Mouse (Mus musculus) lung, postnatal 0 days (tissue): ENCODE results near the gene Allc. TPM values are rescaled to one million over a fixed set of nuclear protein-coding genes. Genes with fewer than 3 reads are reported as not detected.

ENCODE experiments used
- ATAC-seq: fragments of 200-750 bp; cut with Nextera tagmentation; 2 replicates; pipeline ENCODE4 v1.8.0; 2017; ENCODE audit warnings: moderate library complexity
- DNase-seq: peaks from one replicate; pipeline ENCODE4 v3.0.0-alpha.2; 2016; ENCODE audit warnings: low spot score
- H3K27ac ChIP-seq: fragments of 300-500 bp; sonication (generic); 2 replicates; pipeline ENCODE4 v1.5.1; 2014; ENCODE audit warnings: antibody characterized with exemption, mild to moderate bottlenecking, low read length, mixed read lengths
- H3K27me3 ChIP-seq: fragments of 300-500 bp; sonication (generic); replicated peaks from 2 replicates; pipeline ENCODE4 v1.6.1; 2014; ENCODE audit warnings: low read length, mixed read lengths; ENCODE audit not compliant: insufficient read depth
- H3K36me3 ChIP-seq: fragments of 300-500 bp; sonication (generic); 2 replicates; pipeline ENCODE4 v1.6.1; 2014; ENCODE audit warnings: low read length, mixed read lengths; ENCODE audit not compliant: insufficient read depth
- H3K4me1 ChIP-seq: fragments of 300-500 bp; sonication (generic); 2 replicates; pipeline ENCODE4 v1.6.1; 2014; ENCODE audit warnings: antibody characterized with exemption, low read depth, low read length, mixed read lengths; ENCODE audit not compliant: insufficient read depth
- H3K4me2 ChIP-seq: fragments of 300-500 bp; sonication (generic); replicated peaks from 2 replicates; pipeline ENCODE4 v1.6.1; 2014; ENCODE audit warnings: low read depth, mild to moderate bottlenecking, low read length, moderate library complexity, mixed read lengths
- H3K4me3 ChIP-seq: fragments of 300-500 bp; sonication (generic); 2 replicates; pipeline ENCODE4 v1.5.1; 2014; ENCODE audit warnings: low read depth, low read length
- H3K9ac ChIP-seq: fragments of 300-500 bp; sonication (generic); replicated peaks from 2 replicates; pipeline ENCODE4 v1.6.1; 2014; ENCODE audit warnings: low read depth, mild to moderate bottlenecking
- H3K9me3 ChIP-seq: fragments of 300-500 bp; sonication (generic); 2 replicates; pipeline ENCODE4 v1.6.1; 2016; ENCODE audit warnings: low read length, mixed read lengths
- CTCF ChIP-seq: IDR thresholded peaks from 2 replicates; pipeline ENCODE4 v1.5.1; 2016; ENCODE audit warnings: antibody characterized with exemption, mild to moderate bottlenecking
- EP300 ChIP-seq: IDR thresholded peaks from 2 replicates; pipeline ENCODE4 v1.6.1; 2016; ENCODE audit warnings: antibody characterized with exemption, mild to moderate bottlenecking, control low read depth
- WGBS: fragments of 180-500 bp; shearing (Covaris S2); extraction: QIAGEN DNeasy Blood & Tissue Kit; methylation state at CpG from one replicate; pipeline ENCODE4 v1.1.7; 2014; 5-methylcytosine and 5-hydroxymethylcytosine counted together
- polyA plus RNA-seq: library from polyadenylated mRNA; unstranded; fragments of >200 nt; fragmentation: Nextera tagmentation; extraction: Ambion mirVana; gene quantifications from 2 replicates; pipeline ENCODE4 v1.2.1, GENCODE M21; 2015

Allc gene
- polyA plus RNA-seq, 1 experiment from 2014 or later, result not detected

GRCm38 (mm10) chr12:28572241-28572640 is 10.1 kb downstream of the Allc start:
- Histone ChIP-seq H3K4me3 (no peak overlapping the region), H3K4me2 (no peak overlapping the region), H3K27ac (no peak overlapping the region), H3K9ac (no peak overlapping the region), H3K36me3 (no peaks in the 10 kb centered on the region), H3K4me1 (no peaks in the 10 kb centered on the region), H3K27me3 (no peaks in the 10 kb centered on the region), H3K9me3 (no peaks in the 10 kb centered on the region)
- ATAC-seq (no peak), DNase-seq (no peak)
- TF ChIP-seq CTCF (no peak), EP300 (no peak)
- WGBS, result 59% methylated on average over 2 of the region's 2 CpGs

GRCm38 (mm10) chr12:28552299-28552698 is 30.0 kb downstream of the Allc start, which contains the start of gene Dcdc2c:
Gene Dcdc2c, minus strand, starts transcription at chr12:28552399.
- H3K4me1 ChIP-seq, result no peaks in the 10 kb centered on the region
- no peak for DNase-seq
- no peak within 1 kb of the TSS for H3K27ac ChIP-seq
- H3K27me3 ChIP-seq, result no peaks in the 10 kb centered on the region
- H3K4me3 ChIP-seq, result no peak within 1 kb of the TSS
- TF ChIP-seq EP300 (no peak), CTCF (no peak)
- ATAC-seq, result no peak
- 53% methylated on average over 15 of the region's 15 CpGs for WGBS
- no peak within 1 kb of the TSS for H3K9ac ChIP-seq
- H3K36me3 ChIP-seq, result no peaks in the 10 kb centered on the region
- no peak within 1 kb of the TSS for H3K4me2 ChIP-seq
- H3K9me3 ChIP-seq, result no peaks in the 10 kb centered on the region

GRCm38 (mm10) chr12:28551775-28552174 is 30.5 kb downstream of the Allc start:
- Histone ChIP-seq H3K27me3 (no peaks in the 10 kb centered on the region), H3K36me3 (no peaks in the 10 kb centered on the region), H3K4me1 (no peaks in the 10 kb centered on the region), H3K4me3 (no peak overlapping the region), H3K27ac (no peak overlapping the region), H3K9ac (no peak overlapping the region), H3K4me2 (no peak overlapping the region), H3K9me3 (no peaks in the 10 kb centered on the region)
- no peak for TF ChIP-seq EP300
- no peak for TF ChIP-seq CTCF
- WGBS, result 54% methylated on average over 18 of the region's 18 CpGs
- ATAC-seq (no peak), DNase-seq (no peak)

- ATAC-seq, result no peak
- TF ChIP-seq EP300 (no peak), CTCF (no peak)
- H3K9ac ChIP-seq, result no peak overlapping the region
- H3K9me3 ChIP-seq, result no peaks in the 10 kb centered on the region
- 36% methylated on average over 4 of the region's 4 CpGs for WGBS
- H3K4me2 ChIP-seq, result no peak overlapping the region
- H3K4me1 ChIP-seq, result no peaks in the 10 kb centered on the region
- no peak for DNase-seq
- no peak overlapping the region for H3K27ac ChIP-seq
- no peaks in the 10 kb centered on the region for H3K27me3 ChIP-seq
- H3K4me3 ChIP-seq, result no peak overlapping the region
- H3K36me3 ChIP-seq, result no peaks in the 10 kb centered on the region
Observed at GRCm38 (mm10) chr12:28548887-28549286, 33.4 kb downstream of the Allc start.

- WGBS, result 39% methylated on average over 1 of the region's 1 CpGs
- ATAC-seq (no peak), DNase-seq (no peak)
- Histone ChIP-seq H3K36me3 (no peaks in the 10 kb centered on the region), H3K4me2 (no peak overlapping the region), H3K27ac (no peak overlapping the region), H3K9ac (no peak overlapping the region), H3K9me3 (no peaks in the 10 kb centered on the region), H3K27me3 (no peaks in the 10 kb centered on the region), H3K4me1 (no peaks in the 10 kb centered on the region), H3K4me3 (no peak overlapping the region)
- TF ChIP-seq EP300 (no peak), CTCF (no peak)
Observed at GRCm38 (mm10) chr12:28514264-28514775, 68.0 kb downstream of the Allc start.

GRCm38 (mm10) chr12:28509699-28510280 is 72.5 kb downstream of the Allc start:
- H3K9me3 ChIP-seq, result no peaks in the 10 kb centered on the region
- WGBS, result 27% methylated on average over 5 of the region's 5 CpGs
- no peak overlapping the region for H3K27ac ChIP-seq
- no peak overlapping the region for H3K9ac ChIP-seq
- ATAC-seq (no peak), DNase-seq (no peak)
- H3K27me3 ChIP-seq, result no peaks in the 10 kb centered on the region
- TF ChIP-seq EP300, result no peak
- TF ChIP-seq CTCF, result no peak
- no peak overlapping the region for H3K4me3 ChIP-seq
- no peaks in the 10 kb centered on the region for H3K4me1 ChIP-seq
- no peaks in the 10 kb centered on the region for H3K36me3 ChIP-seq
- no peak overlapping the region for H3K4me2 ChIP-seq

Other genes with a start within 250 kb of the Allc start
- 0.14 TPM in 1 of 2 replicates, not detected in the other for gene Dcdc2c, start 30.1 kb downstream of the Allc start, polyA plus RNA-seq
- gene Colec11, start 40.9 kb upstream of the Allc start, polyA plus RNA-seq, result 2.2 and 2.8 TPM in 2 replicates
- gene Rps7, start 53.4 kb upstream of the Allc start, polyA plus RNA-seq, result 575 and 592 TPM in 2 replicates
- gene Rnaseh1, start 67.1 kb upstream of the Allc start, polyA plus RNA-seq, result 18.9 and 21.5 TPM in 2 replicates
- gene Adi1, start 92.7 kb upstream of the Allc start, polyA plus RNA-seq, result 54.5 TPM in 2 replicates
- 19.0 and 21.2 TPM in 2 replicates for gene Trappc12, start 167.9 kb upstream of the Allc start, polyA plus RNA-seq
- 18.2 and 21.6 TPM in 2 replicates for gene Eipr1, start 169.3 kb upstream of the Allc start, polyA plus RNA-seq